Mouse (Mus musculus) erythroid progenitor cell, adult 5-6 weeks (primary cell): ENCODE data around the gene Cend1. TPM values are rescaled to one million over a fixed set of nuclear protein-coding genes. Genes with fewer than 3 reads are reported as not detected.
"Not testable (repeated sequence)": the region's sequence is repeated elsewhere in the genome, so short reads cannot be mapped to it uniquely, and the experiment has no call there.

ENCODE experiments used
- ATAC-seq: replicated peaks from 2 replicates; pipeline ENCODE4 v1.8.0; 2016; ENCODE audit warnings: moderate number of reproducible peaks, mild to moderate bottlenecking, moderate TSS enrichment, inconsistent platforms; ENCODE audit not compliant: poor library complexity, low FRiP score, severe bottlenecking
- total RNA-seq, 2 experiments: library from RNA; stranded (forward) in 1 of 2; stranded (reverse) in 1 of 2; fragments of 150-400 nt in 1 of 2; fragments of 186-747, 209-891 nt in 1 of 2; gene quantifications; 2 replicates each; pipeline versions ENCODE4 v1.2.3 to v1.2.4; 2015 to 2017; ENCODE audit warnings: low replicate concordance in 2 of 2

Cend1 gene
- total RNA-seq, 2 experiments from 2014 or later: not detected

DNA sequence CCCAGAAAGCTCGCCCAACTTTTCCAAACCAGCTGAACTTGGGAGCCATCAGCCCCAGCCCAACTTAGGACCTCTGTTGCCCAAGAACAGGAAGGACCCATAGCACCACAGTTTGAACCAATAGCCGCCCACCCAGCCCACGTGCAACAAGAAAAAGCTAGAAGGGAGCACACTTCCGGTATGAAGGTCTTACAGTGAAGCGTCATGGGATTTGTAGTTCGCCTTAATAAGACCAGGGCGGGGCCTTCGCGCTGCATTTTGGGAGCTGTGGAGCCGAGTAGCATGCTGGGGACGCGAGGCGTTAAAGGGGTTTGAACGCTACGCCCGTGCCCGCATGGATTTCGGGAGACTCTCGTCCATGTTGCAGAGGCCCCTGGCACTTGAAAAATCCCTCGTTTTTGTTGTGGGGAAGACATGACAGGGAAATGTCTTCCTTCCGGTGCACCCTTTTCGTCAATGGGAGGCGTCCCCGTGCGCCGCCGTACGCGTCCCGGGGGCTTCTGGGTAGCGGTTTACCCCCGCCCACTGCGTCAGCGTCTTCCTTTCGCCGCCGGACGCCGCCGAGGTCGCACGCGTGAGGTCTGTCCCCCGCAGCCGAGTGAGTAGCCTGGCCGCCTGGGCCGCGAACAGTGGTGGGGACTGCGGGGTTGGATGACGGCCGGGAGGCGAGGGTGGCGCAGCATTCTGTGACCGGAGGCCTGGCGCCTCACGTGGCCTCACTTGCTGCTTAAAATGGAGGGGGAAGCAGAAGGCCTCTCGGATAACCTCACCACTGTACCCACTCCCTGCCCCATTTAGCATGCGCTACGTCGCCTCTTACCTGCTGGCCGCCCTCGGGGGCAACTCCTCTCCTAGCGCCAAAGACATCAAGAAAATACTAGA is 18.1 kb upstream of the Cend1 start, which contains the start of gene Rplp2:
Gene Rplp2 (plus strand): TSS at position 261 of the 882 bp plus-strand sequence.
- peak; percentile 88 for ATAC-seq

DNA sequence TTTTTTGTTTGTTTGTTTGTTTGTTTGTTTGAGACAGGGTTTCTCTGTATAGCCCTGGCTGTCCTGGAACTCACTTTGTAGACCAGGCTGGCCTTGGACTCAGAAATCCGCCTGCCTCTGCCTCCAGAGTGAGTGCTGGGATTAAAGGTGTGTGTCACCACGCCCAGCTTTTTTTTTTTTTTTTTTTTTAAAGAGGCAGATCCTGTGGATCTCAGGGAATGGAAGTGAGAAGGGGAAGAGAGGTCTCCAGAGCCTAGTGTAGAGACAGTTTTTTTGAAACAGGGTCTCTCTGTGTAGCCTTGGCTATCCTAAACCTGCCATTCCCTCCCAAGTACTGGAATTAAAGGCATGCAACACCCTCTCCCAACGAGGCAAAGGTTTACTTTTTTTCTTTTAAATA is 17.1 kb upstream of the Cend1 start:
- ATAC-seq: not testable (repeated sequence)

DNA sequence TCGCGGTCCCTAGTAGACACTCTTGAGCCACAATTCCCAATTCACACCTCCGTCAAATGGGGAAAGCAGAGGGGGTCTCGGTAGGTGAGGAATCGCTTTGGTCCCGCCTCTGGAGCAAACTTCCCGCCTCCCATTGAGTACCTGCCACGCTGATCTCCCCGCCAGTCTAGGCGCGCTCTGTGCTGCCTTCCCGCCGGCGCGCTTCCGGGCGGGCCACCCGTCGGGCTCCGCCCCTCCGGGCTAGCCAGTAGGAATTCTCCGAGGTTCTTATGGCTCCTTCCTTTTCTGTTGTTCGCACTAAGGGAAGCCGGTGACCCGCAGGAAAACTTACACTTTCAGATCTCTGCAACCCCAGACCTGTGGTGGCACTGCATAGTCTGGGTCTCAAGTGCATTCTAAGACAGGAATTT is 14.5 kb upstream of the Cend1 start, which contains the start of gene Pidd1:
Gene Pidd1 (minus strand): TSS at position 198 of the 410 bp plus-strand sequence.
- ATAC-seq: peak; percentile 72

- ATAC-seq: peak; percentile 40
Measured at GRCm38 (mm10) chr7:141443081-141443821, 14.0 kb upstream of the Cend1 start.

DNA sequence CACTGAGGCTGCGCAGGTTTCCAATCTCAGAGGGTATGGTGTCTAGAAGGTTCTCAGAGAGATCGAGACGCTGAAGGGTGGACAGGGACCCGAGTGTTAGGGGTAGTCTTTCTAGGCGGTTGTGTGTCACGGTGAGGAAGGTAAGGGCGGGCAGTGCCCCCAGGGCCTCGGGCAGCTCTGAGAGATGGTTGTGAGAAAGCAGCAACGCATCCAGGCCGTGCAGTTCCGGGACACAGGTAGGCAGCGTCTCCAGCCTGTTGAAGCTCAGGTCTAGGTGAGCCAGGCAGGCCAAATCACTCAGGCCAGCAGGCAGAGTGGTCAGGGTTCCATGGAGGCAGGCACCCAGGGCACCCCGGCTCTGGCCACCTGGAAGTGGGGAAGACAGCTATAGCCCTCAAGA is 12.9 kb upstream of the Cend1 start:
- no peak for ATAC-seq

- no peak for ATAC-seq
Measured at GRCm38 (mm10) chr7:141441460-141441859, 12.2 kb upstream of the Cend1 start.

GRCm38 (mm10) chr7:141440613-141441012 is 11.3 kb upstream of the Cend1 start:
- no peak for ATAC-seq

DNA sequence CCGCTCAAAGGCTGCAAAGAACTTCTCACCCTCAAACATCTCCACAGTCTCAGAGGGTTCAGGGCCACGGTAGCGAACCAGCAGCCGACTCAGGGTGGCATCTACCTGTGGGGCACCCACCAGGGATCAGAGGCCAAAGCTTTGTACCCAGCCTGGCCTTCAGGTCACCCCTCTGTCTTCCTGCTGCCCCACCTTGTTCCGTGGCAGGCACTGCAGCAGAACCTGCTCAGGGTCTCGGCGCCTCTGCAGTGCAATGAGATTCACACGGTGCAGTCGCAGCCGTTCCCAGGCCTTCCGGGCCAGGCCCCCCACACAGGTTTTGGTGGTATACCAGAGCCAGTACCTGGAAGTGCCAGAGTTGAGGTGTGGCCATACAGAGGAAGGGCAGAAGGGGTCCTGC is 10.5 kb upstream of the Cend1 start:
- ATAC-seq: no peak

GRCm38 (mm10) chr7:141439140-141439679 is 9.9 kb upstream of the Cend1 start:
- ATAC-seq: no peak

DNA sequence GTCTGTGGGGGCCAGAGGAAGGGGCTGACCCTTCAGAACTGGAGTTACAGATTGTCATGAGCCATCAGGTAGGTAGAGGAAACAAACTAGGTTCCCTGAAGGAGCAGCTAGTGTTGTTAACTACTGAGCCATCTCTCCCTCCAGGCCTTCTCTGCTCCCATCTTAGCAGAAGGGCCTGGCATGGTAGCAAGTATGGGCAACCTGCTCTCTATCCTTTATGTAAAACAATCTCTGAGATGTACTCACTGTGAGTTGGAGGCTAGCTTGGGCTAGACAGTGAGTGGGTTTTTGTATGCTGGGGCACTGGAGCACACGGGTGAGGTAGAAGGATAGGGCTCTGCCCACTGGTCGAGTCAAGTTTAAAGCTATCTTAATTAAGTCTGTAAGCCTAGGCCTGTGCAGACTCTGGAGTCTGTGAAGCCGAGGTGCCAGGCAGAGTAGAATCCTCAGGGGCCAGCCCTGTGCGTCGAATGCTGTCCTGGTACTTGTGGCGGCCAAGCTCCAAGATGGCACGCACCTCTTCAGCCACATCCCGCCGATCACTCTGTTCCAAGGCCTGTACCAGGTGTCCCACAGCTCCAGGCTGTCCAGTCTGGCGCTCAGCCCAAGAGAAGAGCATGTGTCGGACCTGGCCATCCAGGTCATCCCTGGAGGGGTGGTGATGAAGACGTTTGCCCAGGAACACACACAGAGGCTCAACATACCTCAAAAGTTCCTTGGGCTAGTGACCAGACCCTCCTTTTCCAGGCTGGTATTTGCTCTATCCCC is 9.1 kb upstream of the Cend1 start:
- no peak for ATAC-seq

DNA sequence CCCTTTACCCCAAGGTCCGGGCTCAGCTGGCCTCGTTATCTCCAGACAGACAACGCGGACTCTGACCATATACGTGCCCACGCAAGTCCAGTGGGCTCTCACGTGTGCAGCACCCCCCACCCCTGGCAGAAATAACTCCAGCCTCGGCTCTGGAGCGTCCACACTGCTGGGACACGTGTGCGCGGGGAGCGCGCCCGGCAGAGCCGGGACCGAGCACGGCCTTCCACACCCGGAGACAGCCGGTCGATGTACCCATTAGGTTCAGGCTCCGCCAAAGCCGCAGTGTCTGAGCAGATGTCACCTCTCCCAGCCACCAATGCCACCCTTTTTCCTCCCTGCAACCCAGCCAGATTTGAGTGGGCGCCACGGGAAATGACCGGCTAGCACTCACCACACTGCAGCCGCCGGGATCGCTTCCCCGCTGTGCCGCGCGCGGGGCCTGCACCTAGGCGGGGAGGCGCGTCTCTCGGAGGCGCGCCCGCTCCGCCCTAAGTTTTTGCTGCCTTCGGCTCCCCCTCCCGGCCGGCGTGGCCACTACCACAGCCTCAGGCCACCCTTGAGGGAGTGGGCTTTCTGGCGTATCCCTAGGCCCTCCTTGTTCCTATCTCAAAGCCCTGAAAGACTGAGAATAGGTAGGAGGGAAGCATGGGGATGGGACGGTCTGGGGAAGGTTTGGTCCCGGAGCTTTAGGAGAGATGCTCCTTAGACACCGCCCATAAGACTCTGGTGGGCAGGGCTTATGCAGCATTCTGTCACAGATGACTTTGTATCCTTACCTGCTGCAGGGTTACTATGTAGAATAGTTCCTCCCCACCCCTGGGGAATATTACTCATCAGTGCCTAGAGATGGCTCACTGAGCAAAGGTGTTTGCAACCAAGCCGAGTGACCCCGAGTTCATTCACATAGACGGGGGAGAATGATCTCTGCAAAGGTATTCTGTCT is 8.2 kb upstream of the Cend1 start, which contains the start of gene Slc25a22:
Gene Slc25a22 (minus strand): TSS at position 715 of the 943 bp plus-strand sequence.
- ATAC-seq: peak; percentile 75

- ATAC-seq: no peak
Measured at GRCm38 (mm10) chr7:141436523-141436892, 7.2 kb upstream of the Cend1 start.

GRCm38 (mm10) chr7:141435856-141436522 is 6.7 kb upstream of the Cend1 start:
- no peak for ATAC-seq

- ATAC-seq: peak; percentile 79
Measured at GRCm38 (mm10) chr7:141435129-141435855, 6.0 kb upstream of the Cend1 start.

DNA sequence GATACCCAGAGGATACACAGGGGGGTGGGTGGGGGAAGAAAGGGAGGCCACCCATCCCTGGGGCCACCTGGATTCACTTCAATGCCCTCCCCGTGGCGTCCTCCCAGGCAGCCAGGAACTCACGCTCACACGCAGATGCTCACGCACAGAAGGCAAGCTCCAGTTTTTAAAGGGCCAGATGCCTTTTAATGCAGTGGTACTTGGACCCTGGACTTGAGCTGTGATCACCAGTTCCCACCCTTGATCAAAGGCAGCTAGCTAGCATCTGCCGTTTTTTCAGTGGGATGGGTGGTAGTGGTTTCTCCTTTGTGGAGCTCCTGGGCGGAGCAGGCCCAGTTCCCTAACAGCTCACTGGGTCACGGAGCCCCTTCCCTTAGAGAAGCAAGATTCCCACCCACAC is 5.2 kb upstream of the Cend1 start:
- no peak for ATAC-seq

GRCm38 (mm10) chr7:141433517-141434400 is 4.5 kb upstream of the Cend1 start:
- ATAC-seq: no peak
